Mouse (Mus musculus) myocyte (in vitro differentiated cells): ENCODE measurements at regions not wholly inside any gene's neighbourhood (a gene's known extent, or its start where the extent isn't known, plus 50 kb on each side); places are given as distances from the start of the nearest gene placed in this dataset.

Experiments used
- H3K27me3 ChIP-seq: one replicate; pipeline ENCODE4 v1.6.1; 2011; ENCODE audit not compliant: control insufficient read depth, insufficient read depth, insufficient read length
- H3K36me3 ChIP-seq: one replicate; pipeline ENCODE4 v1.6.1; 2011; ENCODE audit not compliant: control insufficient read depth, insufficient read depth
- H3K4me2 ChIP-seq: one replicate; pipeline ENCODE4 v1.6.1; 2011; ENCODE audit warnings: low read depth, control low read depth
- H3K4me3 ChIP-seq: one replicate; pipeline ENCODE4 v1.5.1; 2011; ENCODE audit warnings: mild to moderate bottlenecking, control low read depth, moderate library complexity
- H3K79me2 ChIP-seq: one replicate; pipeline ENCODE4 v1.6.1; 2011; ENCODE audit not compliant: control insufficient read depth, insufficient read depth
- H3ac ChIP-seq: one replicate; pipeline ENCODE4 v1.6.1; 2011; ENCODE audit not compliant: control insufficient read depth, insufficient read length
- CEBPB ChIP-seq: IDR thresholded peaks from 2 replicates; pipeline ENCODE4 v1.6.1; 2011; ENCODE audit warnings: mild to moderate bottlenecking, moderate library complexity; ENCODE audit not compliant: poor library complexity, insufficient read depth, severe bottlenecking
- E2F4 ChIP-seq: IDR thresholded peaks from one replicate; pipeline ENCODE4 v1.6.1; 2011; ENCODE audit warnings: mild to moderate bottlenecking, control low read depth, moderate library complexity; ENCODE audit not compliant: insufficient read depth
- MAX ChIP-seq: IDR thresholded peaks from one replicate; pipeline ENCODE4 v1.6.1; 2011; ENCODE audit warnings: low read depth, mild to moderate bottlenecking, control low read depth
- MYOD1 ChIP-seq, 3 experiments: IDR thresholded peaks; one replicate each; pipeline ENCODE4 v1.6.1; 2011; ENCODE audit warnings: control low read depth in 2 of 3, low read depth in 2 of 3, mild to moderate bottlenecking in 2 of 3, moderate library complexity in 1 of 3; ENCODE audit not compliant: insufficient read length in 2 of 3, control insufficient read depth in 1 of 3
- MYOG ChIP-seq, 3 experiments: IDR thresholded peaks; one replicate each; pipeline ENCODE4 v1.6.1; 2011; ENCODE audit warnings: control low read depth in 2 of 3, low read depth in 2 of 3, mild to moderate bottlenecking in 2 of 3; ENCODE audit not compliant: insufficient read length in 2 of 3, control insufficient read depth in 1 of 3, insufficient read depth in 1 of 3
- POLR2A ChIP-seq: IDR thresholded peaks from one replicate; pipeline ENCODE4 v1.6.1; 2011; ENCODE audit warnings: low read depth, mild to moderate bottlenecking, control low read depth, moderate library complexity; ENCODE audit not compliant: insufficient read length
- POLR2AphosphoS2 ChIP-seq: IDR thresholded peaks from one replicate; pipeline ENCODE4 v1.6.1; 2011; ENCODE audit warnings: low read depth, control low read depth; ENCODE audit not compliant: insufficient read length
- REST ChIP-seq: IDR thresholded peaks from one replicate; pipeline ENCODE4 v1.6.1; 2011; ENCODE audit warnings: mild to moderate bottlenecking, control low read depth, moderate library complexity; ENCODE audit not compliant: insufficient read depth, insufficient read length
- SRF ChIP-seq: IDR thresholded peaks from one replicate; pipeline ENCODE4 v1.6.1; 2011; ENCODE audit warnings: low read depth; ENCODE audit not compliant: control insufficient read depth, insufficient read length
- TCF12 ChIP-seq: IDR thresholded peaks from one replicate; pipeline ENCODE4 v1.6.1; 2011; ENCODE audit warnings: mild to moderate bottlenecking, control low read depth; ENCODE audit not compliant: poor library complexity, insufficient read depth, severe bottlenecking
- TCF3 ChIP-seq: IDR thresholded peaks from one replicate; pipeline ENCODE4 v1.6.1; 2011; ENCODE audit warnings: low read depth, control low read depth; ENCODE audit not compliant: insufficient read length
- USF1 ChIP-seq: IDR thresholded peaks from one replicate; pipeline ENCODE4 v1.6.1; 2011; ENCODE audit warnings: low read depth, mild to moderate bottlenecking, control low read depth, moderate library complexity

GRCm38 (mm10) chr9:84739266-84739665 lies 573.3 kb upstream of the Gm11114 start:
- H3K79me2 ChIP-seq, result no peaks in the 10 kb centered on the region

GRCm38 (mm10) chr9:84740336-84740735 lies 572.2 kb upstream of the Gm11114 start:
- Histone ChIP-seq H3K79me2 (no peaks in the 10 kb centered on the region), H3K4me2 (no peak overlapping the region), H3K27me3 (no peaks in the 10 kb centered on the region), H3K4me3 (no peak overlapping the region), H3ac (no peak overlapping the region), H3K36me3 (no peaks in the 10 kb centered on the region)
- no peak for TF ChIP-seq TCF3
- no peak for TF ChIP-seq REST
- no peak for TF ChIP-seq POLR2A
- no peak for TF ChIP-seq POLR2AphosphoS2
- no peak for TF ChIP-seq USF1
- TF ChIP-seq SRF, result no peak
- no peak for TF ChIP-seq CEBPB
- TF ChIP-seq MYOD1 (IDR thresholded peaks at IDR 0.05; ENCODE audit: control insufficient read depth in 1 of 3, insufficient read length in 2 of 3, low read depth in 2 of 3), result no peak
- no peak for TF ChIP-seq TCF12
- TF ChIP-seq MAX, result no peak
- no peak for TF ChIP-seq E2F4

More at GRCm38 (mm10) chr9:84739266-84739665, 573.3 kb upstream of the Gm11114 start:
- Histone ChIP-seq H3ac (no peak overlapping the region), H3K36me3 (no peaks in the 10 kb centered on the region), H3K27me3 (no peaks in the 10 kb centered on the region), H3K4me2 (no peak overlapping the region), H3K4me3 (no peak overlapping the region)
- no peak for TF ChIP-seq MYOD1 (IDR thresholded peaks at IDR 0.05; ENCODE audit: control insufficient read depth in 1 of 3, insufficient read length in 2 of 3, low read depth in 2 of 3)
- no peak for TF ChIP-seq POLR2AphosphoS2
- TF ChIP-seq CEBPB, result no peak

DNA sequence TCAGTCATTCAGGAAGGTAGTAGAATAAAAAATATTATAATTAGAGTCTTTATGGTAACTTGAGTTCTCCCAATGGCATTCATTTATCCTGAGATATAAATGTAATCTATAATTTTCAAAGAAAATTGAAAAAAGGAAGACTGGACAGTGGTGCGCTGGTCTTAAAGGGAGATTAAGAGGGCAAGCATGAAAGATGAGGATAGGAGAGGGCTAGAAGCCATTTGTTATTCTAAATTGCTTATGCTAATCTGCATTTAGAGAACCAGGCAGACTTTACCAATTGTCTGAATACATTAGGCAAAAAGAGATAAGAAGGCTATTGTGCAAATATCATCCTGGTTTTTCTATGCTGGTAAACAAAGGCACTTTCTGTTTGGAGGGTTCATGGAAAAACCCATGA lies 558.2 kb upstream of the Gm11114 start:
- Histone ChIP-seq H3K36me3 (no peaks in the 10 kb centered on the region), H3K27me3 (no peaks in the 10 kb centered on the region), H3K4me3 (no peak overlapping the region), H3K4me2 (no peak overlapping the region), H3K79me2 (no peaks in the 10 kb centered on the region), H3ac (no peak overlapping the region)
- no peak for TF ChIP-seq POLR2A

DNA sequence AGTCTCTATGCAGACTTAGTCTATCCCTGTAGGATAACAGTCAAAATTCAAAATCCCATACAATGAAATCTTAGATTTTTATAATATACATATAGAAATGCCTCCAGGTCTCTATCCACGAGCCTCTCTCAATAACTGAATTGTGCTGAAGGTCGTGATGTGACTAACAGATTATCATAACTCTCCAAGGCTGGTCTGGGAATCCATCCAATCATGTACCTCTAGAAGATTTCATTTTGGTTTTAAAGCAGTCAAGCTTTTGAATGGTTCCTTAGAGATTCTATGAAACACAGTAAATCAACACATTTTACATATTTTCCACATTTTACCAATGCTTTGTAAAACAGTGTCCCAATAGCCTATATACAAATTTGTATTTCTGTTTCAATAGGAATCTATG lies 557.7 kb upstream of the Gm11114 start:
- no peak overlapping the region for H3K4me2 ChIP-seq
- no peaks in the 10 kb centered on the region for H3K36me3 ChIP-seq
- no peak overlapping the region for H3K4me3 ChIP-seq

DNA sequence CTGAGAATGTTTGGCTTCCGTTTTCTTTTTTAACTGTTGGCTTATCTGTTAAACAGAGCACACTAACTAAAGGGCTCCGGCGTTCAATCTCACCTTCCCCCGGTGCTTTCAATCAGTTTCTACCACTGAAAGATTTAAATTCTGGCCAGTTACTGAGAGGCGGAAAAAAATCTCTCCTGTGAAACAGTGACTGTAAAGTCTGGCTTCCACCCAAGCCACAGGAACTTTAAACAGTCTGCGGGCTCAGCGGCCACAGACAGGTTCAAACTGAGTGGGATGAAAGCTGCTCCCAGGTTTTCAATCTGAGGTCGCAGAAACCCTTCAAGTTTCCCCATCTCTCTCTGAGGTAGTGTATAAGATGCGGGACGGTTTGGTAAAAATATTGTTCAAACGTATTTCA lies 538.2 kb upstream of the Gm11114 start:
- TF ChIP-seq MYOD1 (IDR thresholded peaks at IDR 0.05; ENCODE audit: control insufficient read depth in 1 of 3, insufficient read length in 2 of 3, low read depth in 2 of 3) (peak in 1 of 3 experiments; percentile 20), MYOG (IDR thresholded peaks at IDR 0.05; ENCODE audit: control insufficient read depth in 1 of 3, insufficient read depth in 1 of 3, insufficient read length in 2 of 3, low read depth in 2 of 3) (peak in 1 of 3 experiments; percentile 39), CEBPB (no peak), MAX (no peak)
- Histone ChIP-seq H3ac (no peak overlapping the region), H3K4me2 (peak overlapping the region; percentile 59), H3K36me3 (no peaks in the 10 kb centered on the region), H3K27me3 (no peaks in the 10 kb centered on the region), H3K79me2 (no peaks in the 10 kb centered on the region), H3K4me3 (no peak overlapping the region)

More for the DNA sequence above, 557.7 kb upstream of the Gm11114 start:
- H3K79me2 ChIP-seq, result no peaks in the 10 kb centered on the region
- no peak overlapping the region for H3ac ChIP-seq
- TF ChIP-seq USF1, result no peak
- no peak for TF ChIP-seq POLR2A
- TF ChIP-seq MAX, result no peak
- TF ChIP-seq MYOG (IDR thresholded peaks at IDR 0.05; ENCODE audit: control insufficient read depth in 1 of 3, insufficient read depth in 1 of 3, insufficient read length in 2 of 3, low read depth in 2 of 3), result no peak
- TF ChIP-seq TCF12, result no peak
- TF ChIP-seq CEBPB, result no peak
- no peak for TF ChIP-seq SRF
- no peaks in the 10 kb centered on the region for H3K27me3 ChIP-seq

- H3K4me2 ChIP-seq, result no peak overlapping the region
- no peak overlapping the region for H3K4me3 ChIP-seq
- H3K27me3 ChIP-seq, result no peaks in the 10 kb centered on the region
- no peak overlapping the region for H3ac ChIP-seq
- TF ChIP-seq TCF3, result no peak
- no peak for TF ChIP-seq SRF
- no peak for TF ChIP-seq POLR2A
- TF ChIP-seq CEBPB, result no peak
- TF ChIP-seq E2F4, result no peak
- TF ChIP-seq MYOG (IDR thresholded peaks at IDR 0.05; ENCODE audit: control insufficient read depth in 1 of 3, insufficient read depth in 1 of 3, insufficient read length in 2 of 3, low read depth in 2 of 3), result no peak
- no peak for TF ChIP-seq MYOD1 (IDR thresholded peaks at IDR 0.05; ENCODE audit: control insufficient read depth in 1 of 3, insufficient read length in 2 of 3, low read depth in 2 of 3)
- no peak for TF ChIP-seq USF1
- no peak for TF ChIP-seq REST
- no peak for TF ChIP-seq MAX
- TF ChIP-seq POLR2AphosphoS2, result no peak
- TF ChIP-seq TCF12, result no peak
- no peaks in the 10 kb centered on the region for H3K79me2 ChIP-seq
- H3K36me3 ChIP-seq, result no peaks in the 10 kb centered on the region
These were observed 537.4 kb upstream of the Gm11114 start for GRCm38 (mm10) chr9:84775190-84775589.
